Mouse (Mus musculus): ENCODE measurements around the gene Fcrla.
"Not testable (repeated sequence)": the region's sequence is repeated elsewhere in the genome, so short reads cannot be mapped to it uniquely, and the experiment has no call there.

DNA sequence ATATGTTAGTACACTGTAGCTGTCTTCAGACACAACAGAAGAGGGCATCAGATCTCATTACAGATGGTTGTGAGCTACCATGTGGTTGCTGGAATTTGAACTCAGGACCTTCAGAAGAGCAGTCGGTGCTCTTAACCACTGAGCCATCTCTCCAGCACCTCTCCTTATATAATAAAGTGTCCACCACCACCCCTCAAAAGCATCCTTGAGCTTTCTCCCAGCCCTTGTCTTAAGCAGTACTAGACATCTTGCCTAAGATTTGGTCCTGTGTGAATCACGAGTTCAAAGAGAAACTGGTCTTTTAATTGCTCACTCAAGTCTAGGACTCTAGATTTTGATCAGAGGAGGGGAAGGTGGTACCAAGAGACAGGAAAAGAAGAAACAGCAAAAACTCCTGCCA is 48.0 kb upstream of the Fcrla start:
- not testable (repeated sequence) for TF ChIP-seq CTCF (IDR thresholded peaks at IDR 0.05; ENCODE audit: insufficient read depth, low read length); POLR2A (IDR thresholded peaks at IDR 0.05; ENCODE audit: borderline replicate concordance, extremely low read depth, low read depth, low read length)
